Mouse (Mus musculus): ENCODE measurements around the gene Borcs6.

- TF ChIP-seq CTCF (IDR thresholded peaks at IDR 0.05; ENCODE audit: control insufficient read depth, insufficient read depth, insufficient replicate concordance, low read depth, low read length) (no peak), POLR2A (IDR thresholded peaks at IDR 0.05; ENCODE audit: control insufficient read depth, low read depth, low read length) (peak; percentile 94)
Measured at GRCm38 (mm10) chr11:69099915-69100345, 40.4 kb downstream of the Borcs6 start.
